Mouse (Mus musculus): Measurements from ENCODE around the gene Pga5.

- TF ChIP-seq POLR2A (IDR thresholded peaks at IDR 0.05; ENCODE audit: low read depth, low read length) (no peak), CTCF (IDR thresholded peaks at IDR 0.05; ENCODE audit: extremely low read depth, insufficient read depth, insufficient read length, insufficient replicate concordance) (no peak)
These were observed 19.5 kb downstream of the Pga5 start for GRCm38 (mm10) chr19:10658406-10658805.

Data from spleen, adult 2 months (tissue).